Mouse (Mus musculus): Measurements from ENCODE around the gene Plekha7.

DNA sequence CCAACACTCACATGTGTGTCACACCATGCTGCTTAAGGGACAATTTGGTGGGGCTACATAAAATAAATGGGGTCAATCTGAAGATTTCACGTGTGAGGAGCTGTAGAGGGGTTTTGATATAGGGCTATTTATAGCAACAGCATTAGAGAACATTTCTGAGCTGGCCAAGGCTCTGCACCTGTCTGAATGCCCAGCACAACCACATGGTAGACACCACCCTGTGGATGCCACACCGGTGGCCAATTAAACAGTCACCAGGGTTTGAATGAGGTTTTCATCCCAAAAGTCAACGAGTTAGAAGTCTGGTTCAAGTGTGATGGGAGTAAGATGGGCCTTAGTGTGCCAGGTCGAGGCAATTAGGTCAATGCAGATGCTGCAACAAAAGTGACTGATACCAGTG, 138.8 kb downstream of the Plekha7 start:
- no peak for TF ChIP-seq CTCF (IDR thresholded peaks at IDR 0.05; ENCODE audit: borderline replicate concordance, insufficient read depth, low read depth, low read length)
- no peak for TF ChIP-seq POLR2A (IDR thresholded peaks at IDR 0.05; ENCODE audit: borderline replicate concordance, insufficient read depth, low read length)
